Mouse (Mus musculus) hindbrain, embryonic 15.5 days (tissue): ENCODE measurements at regions not wholly inside any gene's neighbourhood (a gene's known extent, or its start where the extent isn't known, plus 50 kb on each side); places are given as distances from the start of the nearest gene placed in this dataset.

Experiments
- ATAC-seq: fragments of 200-750 bp; cut with Nextera tagmentation; 2 replicates; pipeline ENCODE4 v1.8.0; 2017; ENCODE audit warnings: low read depth, moderate number of reproducible peaks, moderate TSS enrichment; ENCODE audit not compliant: low FRiP score
- H3K27ac ChIP-seq: fragments of 300-500 bp; sonication (generic); replicated peaks from 2 replicates; pipeline ENCODE4 v1.5.1; 2015; ENCODE audit warnings: mild to moderate bottlenecking, inconsistent platforms
- H3K27me3 ChIP-seq: fragments of 300-500 bp; sonication (generic); 2 replicates; pipeline ENCODE4 v1.6.1; 2015; ENCODE audit warnings: control low read depth, inconsistent platforms
- H3K36me3 ChIP-seq: fragments of 300-500 bp; sonication (generic); 2 replicates; pipeline ENCODE4 v1.6.1; 2015; ENCODE audit warnings: control low read depth, inconsistent platforms
- H3K4me1 ChIP-seq: fragments of 300-500 bp; sonication (generic); replicated peaks from 2 replicates; pipeline ENCODE4 v1.6.1; 2015; ENCODE audit warnings: control low read depth, inconsistent platforms
- H3K4me2 ChIP-seq: fragments of 300-500 bp; sonication (generic); 2 replicates; pipeline ENCODE4 v1.6.1; 2015; ENCODE audit warnings: moderate library complexity, mild to moderate bottlenecking, inconsistent platforms
- H3K4me3 ChIP-seq: fragments of 300-500 bp; sonication (generic); 2 replicates; pipeline ENCODE4 v1.5.1; 2015; ENCODE audit warnings: mild to moderate bottlenecking, inconsistent platforms
- H3K9ac ChIP-seq: fragments of 300-500 bp; sonication (generic); 2 replicates; pipeline ENCODE4 v1.6.1; 2015; ENCODE audit warnings: inconsistent platforms
- H3K9me3 ChIP-seq: fragments of 300-500 bp; sonication (generic); 2 replicates; pipeline ENCODE4 v1.6.1; 2016; ENCODE audit warnings: control low read depth, inconsistent platforms
- WGBS: fragments of 180-500 bp; shearing (Covaris S2); methylation state at CpG from one replicate; pipeline ENCODE4 v1.1.7; 2015; 5-methylcytosine and 5-hydroxymethylcytosine counted together

DNA sequence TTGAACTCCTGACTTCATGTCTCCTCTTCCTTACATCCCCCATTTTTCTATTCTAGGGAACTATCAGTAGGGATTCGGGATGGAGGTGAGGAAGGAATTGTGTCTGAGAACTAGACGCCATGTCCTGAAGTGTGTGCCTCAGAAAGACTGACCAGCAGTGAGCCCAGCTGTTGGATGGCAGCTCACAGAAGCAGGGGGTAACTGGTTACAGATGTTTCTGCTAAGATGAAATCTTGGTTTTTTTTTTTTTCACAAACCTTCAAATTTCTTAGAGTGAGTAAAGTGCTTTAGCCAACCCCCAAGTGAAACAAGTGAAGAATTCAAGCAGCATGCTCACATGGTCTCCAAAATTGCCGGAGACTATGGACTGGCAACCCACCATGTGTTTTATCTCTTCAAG, 165.7 kb downstream of the Pmp22 start:
- no peak for ATAC-seq
- 88% methylated on average over 3 of the region's 3 CpGs for WGBS
- no peak overlapping the region for H3K9ac ChIP-seq
- no peaks in the 10 kb centered on the region for H3K36me3 ChIP-seq
- H3K27me3 ChIP-seq, result no peaks in the 10 kb centered on the region
- no peaks in the 10 kb centered on the region for H3K9me3 ChIP-seq
- H3K4me2 ChIP-seq, result no peak overlapping the region
- H3K4me3 ChIP-seq, result no peak overlapping the region
- no peaks in the 10 kb centered on the region; the same call in 1 of the 2 replicates for H3K4me1 ChIP-seq
- no peak overlapping the region for H3K27ac ChIP-seq

DNA sequence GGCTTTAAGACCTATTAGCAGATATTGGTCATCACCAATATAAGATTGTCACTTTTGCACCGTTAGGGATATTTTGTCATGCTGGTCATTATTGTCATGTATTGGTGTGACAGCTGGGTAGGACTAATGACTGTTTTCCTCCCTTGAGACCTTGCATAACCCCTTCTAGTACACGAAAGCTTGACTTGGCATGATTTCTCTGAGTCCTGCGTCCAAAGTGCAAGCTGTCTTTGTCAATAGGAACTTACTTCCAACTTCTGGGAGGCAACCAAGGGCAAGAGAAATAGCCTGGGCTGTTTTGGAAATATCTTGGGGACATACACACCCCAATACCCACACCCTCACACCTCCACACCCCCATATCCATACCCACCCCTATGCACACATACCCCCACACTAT, 167.7 kb downstream of the Pmp22 start:
- H3K4me1 ChIP-seq, result peaks cover 10% of the 10 kb centered on the region
- H3K27me3 ChIP-seq, result no peaks in the 10 kb centered on the region
- no peak overlapping the region for H3K9ac ChIP-seq
- H3K27ac ChIP-seq, result no peak overlapping the region
- no peak overlapping the region for H3K4me2 ChIP-seq
- no peak overlapping the region for H3K4me3 ChIP-seq
- no peaks in the 10 kb centered on the region for H3K36me3 ChIP-seq
- H3K9me3 ChIP-seq, result no peaks in the 10 kb centered on the region
- 71% methylated on average over 3 of the region's 3 CpGs for WGBS
- ATAC-seq, result no peak

DNA sequence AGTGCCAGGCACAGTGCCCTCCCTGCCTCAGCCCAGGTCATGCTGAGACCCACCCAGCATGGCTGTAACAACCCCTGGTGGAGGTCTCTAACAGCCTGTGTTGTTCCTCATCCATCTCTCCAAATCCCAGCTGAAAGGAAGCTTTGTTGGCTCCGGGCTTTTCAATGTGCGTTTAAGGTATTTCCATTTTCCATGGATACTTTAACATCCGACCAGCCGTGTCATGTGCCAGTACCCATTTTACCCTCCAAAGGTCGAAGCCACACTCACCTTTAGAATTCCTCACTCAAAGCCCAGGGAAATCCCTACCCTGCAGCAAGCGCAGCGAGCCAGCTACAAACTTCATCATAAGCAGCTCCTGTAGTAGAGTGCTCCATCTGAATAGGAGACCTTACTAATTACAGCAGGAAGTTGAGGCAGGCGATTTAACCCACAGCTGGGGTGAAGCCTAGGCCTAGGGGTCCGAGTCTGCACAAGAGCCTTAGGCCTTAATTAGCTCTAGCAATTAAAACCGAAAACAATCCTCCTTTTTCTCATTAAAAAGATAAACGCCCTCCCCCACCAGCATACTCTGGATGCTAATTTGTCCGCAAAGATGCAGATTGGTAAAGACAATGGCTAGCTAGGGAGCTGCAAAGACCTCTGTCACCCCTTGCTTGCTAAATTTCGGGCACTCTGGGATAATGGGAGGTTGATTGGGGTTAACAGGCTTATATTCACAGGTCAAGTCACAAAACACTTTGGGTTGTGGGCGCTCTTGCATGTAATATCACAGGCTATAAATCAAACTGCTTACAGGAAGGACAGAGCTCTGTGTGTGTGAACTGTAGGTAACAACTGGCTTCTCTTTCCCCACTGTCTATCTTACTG, 171.2 kb downstream of the Pmp22 start:
- H3K4me1 ChIP-seq, result peaks cover 10% of the 10 kb centered on the region
- peak; percentile 51; the same call in 1 of the 2 replicates for ATAC-seq
- H3K27ac ChIP-seq, result no peak overlapping the region
- H3K9me3 ChIP-seq, result no peaks in the 10 kb centered on the region
- no peak overlapping the region for H3K9ac ChIP-seq
- WGBS, result 15% methylated on average over 14 of the region's 14 CpGs
- no peak overlapping the region for H3K4me3 ChIP-seq
- no peaks in the 10 kb centered on the region for H3K27me3 ChIP-seq
- H3K36me3 ChIP-seq, result no peaks in the 10 kb centered on the region
- H3K4me2 ChIP-seq, result no peak overlapping the region

DNA sequence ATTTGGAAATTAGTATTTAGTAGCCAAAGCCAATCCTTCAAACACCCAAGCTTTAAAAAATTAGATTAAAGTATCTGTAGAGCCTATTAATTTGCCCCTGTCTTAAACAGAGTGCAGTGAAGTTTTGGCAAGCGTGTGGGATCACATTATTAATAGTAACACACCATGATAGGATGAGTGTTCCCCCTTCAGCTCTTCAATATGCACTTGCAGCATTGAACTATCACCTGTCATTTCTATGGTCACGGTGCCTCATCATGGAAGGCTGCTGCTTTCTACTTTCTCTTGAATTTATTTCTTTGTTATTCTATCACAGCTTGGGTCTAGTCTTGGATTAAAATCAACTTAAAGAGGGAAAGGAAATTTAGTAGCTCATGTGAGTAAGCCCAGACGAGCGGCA, 196.4 kb downstream of the Pmp22 start:
- Histone ChIP-seq H3K9me3 (no peaks in the 10 kb centered on the region), H3K9ac (no peak overlapping the region), H3K27me3 (no peaks in the 10 kb centered on the region), H3K4me1 (0 out of 2 replicates have a peak, but pooled peaks cover 3% of the 10 kb centered on the region), H3K36me3 (no peaks in the 10 kb centered on the region), H3K4me3 (no peak overlapping the region), H3K4me2 (no peak overlapping the region), H3K27ac (no peak overlapping the region)
- ATAC-seq, result no peak
- 83% methylated on average over 4 of the region's 4 CpGs for WGBS

DNA sequence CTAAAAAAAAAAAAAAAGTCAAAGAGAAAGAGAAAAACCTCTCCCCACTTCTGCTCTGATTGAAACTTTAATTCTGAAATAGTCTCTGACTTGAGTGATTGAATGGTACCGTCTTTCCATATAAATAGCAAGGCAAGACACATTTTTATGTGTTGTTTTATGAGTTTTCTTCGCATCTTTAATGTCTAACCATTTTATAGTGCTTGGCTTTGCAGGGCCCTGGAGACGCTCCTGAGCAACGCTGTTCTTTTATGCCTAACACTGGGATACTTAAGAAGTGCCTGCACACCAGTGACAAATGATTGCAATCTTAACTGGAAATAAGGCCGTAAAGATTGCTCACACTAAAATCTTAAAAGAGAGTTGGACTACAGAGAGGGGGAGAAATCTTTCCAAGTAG, 198.1 kb downstream of the Pmp22 start:
- H3K4me2 ChIP-seq, result no peak overlapping the region
- H3K9me3 ChIP-seq, result no peaks in the 10 kb centered on the region
- H3K9ac ChIP-seq, result no peak overlapping the region
- WGBS, result 55% methylated on average over 5 of the region's 5 CpGs
- ATAC-seq, result no peak
- no peak overlapping the region for H3K27ac ChIP-seq
- no peaks in the 10 kb centered on the region for H3K27me3 ChIP-seq
- no peak overlapping the region for H3K4me3 ChIP-seq
- H3K36me3 ChIP-seq, result no peaks in the 10 kb centered on the region
- 0 out of 2 replicates have a peak, but pooled peaks cover 3% of the 10 kb centered on the region for H3K4me1 ChIP-seq

DNA sequence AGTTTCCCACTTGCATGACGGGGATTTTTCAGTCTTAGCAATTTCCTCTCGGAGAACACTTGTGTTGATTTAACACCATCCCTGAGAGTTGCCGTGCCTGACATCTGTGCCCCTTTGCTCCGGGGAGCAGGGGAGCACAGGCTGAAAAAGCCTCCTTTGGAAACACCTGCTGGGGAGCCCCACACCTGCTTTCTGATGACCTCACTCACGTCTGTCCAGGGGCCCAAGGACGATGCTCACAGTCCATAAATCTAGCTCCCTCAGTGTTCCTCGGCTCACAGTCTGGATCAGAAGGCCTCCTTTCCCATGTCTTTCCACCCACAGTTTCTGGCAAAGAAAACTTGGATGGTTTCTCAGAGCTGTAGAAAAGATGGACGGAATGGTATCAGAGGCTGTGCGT, 208.7 kb downstream of the Pmp22 start:
- Histone ChIP-seq H3K27me3 (no peaks in the 10 kb centered on the region), H3K4me3 (no peak overlapping the region), H3K27ac (no peak overlapping the region), H3K4me2 (no peak overlapping the region), H3K36me3 (no peaks in the 10 kb centered on the region), H3K9ac (no peak overlapping the region), H3K9me3 (no peaks in the 10 kb centered on the region), H3K4me1 (no peaks in the 10 kb centered on the region)
- 79% methylated on average over 9 of the region's 9 CpGs for WGBS
- no peak for ATAC-seq

DNA sequence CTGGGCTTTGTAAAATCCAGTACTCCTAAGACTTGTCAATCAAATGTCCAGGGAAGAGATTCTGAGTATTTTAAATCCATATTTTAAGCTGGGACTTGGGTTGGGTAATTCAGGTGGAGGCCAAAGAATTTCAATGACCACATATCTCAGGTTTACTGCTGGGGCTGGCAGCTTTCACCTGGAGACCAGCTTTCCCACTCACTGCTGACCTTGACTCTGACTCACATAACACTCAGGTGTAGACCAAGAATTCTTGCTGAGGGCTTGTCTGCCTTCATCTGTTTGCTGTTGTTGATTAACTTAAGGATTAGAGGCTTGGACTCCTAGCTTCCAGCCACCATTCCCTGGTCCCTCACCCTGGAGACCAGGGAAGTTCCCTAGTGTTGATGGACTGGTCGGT, 209.5 kb downstream of the Pmp22 start:
- Histone ChIP-seq H3K36me3 (no peaks in the 10 kb centered on the region), H3K27ac (no peak overlapping the region), H3K9me3 (no peaks in the 10 kb centered on the region), H3K4me1 (no peaks in the 10 kb centered on the region), H3K9ac (no peak overlapping the region), H3K4me2 (no peak overlapping the region), H3K4me3 (no peak overlapping the region), H3K27me3 (no peaks in the 10 kb centered on the region)
- 100% methylated on average over 1 of the region's 1 CpGs for WGBS
- no peak for ATAC-seq

DNA sequence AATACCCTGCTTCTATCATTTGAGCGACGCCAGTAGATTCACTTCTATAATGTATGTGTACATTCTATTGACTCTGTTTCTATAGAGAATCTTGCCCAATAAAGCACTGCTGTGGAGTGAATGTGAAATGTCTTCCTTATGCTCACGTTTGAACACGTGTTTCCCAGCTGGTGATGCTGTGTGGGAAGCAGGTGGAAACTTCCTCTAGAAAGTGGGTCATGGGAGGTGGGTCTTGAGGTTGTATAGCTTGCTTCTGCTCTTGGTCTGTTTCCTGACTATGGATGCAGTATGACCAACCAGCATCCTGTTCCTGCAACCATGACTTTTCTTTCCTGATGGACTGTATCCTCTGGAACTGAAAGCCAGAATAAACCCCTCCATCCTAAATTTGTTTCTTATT, 216.9 kb downstream of the Pmp22 start:
- no peak overlapping the region for H3K4me2 ChIP-seq
- H3K36me3 ChIP-seq, result no peaks in the 10 kb centered on the region
- H3K27ac ChIP-seq, result no peak overlapping the region
- H3K9ac ChIP-seq, result no peak overlapping the region
- H3K4me3 ChIP-seq, result no peak overlapping the region
- 86% methylated on average over 4 of the region's 4 CpGs for WGBS
- H3K4me1 ChIP-seq, result peaks cover 5% of the 10 kb centered on the region; the same call in 1 of the 2 replicates
- H3K9me3 ChIP-seq, result no peaks in the 10 kb centered on the region
- H3K27me3 ChIP-seq, result no peaks in the 10 kb centered on the region
- ATAC-seq, result no peak

DNA sequence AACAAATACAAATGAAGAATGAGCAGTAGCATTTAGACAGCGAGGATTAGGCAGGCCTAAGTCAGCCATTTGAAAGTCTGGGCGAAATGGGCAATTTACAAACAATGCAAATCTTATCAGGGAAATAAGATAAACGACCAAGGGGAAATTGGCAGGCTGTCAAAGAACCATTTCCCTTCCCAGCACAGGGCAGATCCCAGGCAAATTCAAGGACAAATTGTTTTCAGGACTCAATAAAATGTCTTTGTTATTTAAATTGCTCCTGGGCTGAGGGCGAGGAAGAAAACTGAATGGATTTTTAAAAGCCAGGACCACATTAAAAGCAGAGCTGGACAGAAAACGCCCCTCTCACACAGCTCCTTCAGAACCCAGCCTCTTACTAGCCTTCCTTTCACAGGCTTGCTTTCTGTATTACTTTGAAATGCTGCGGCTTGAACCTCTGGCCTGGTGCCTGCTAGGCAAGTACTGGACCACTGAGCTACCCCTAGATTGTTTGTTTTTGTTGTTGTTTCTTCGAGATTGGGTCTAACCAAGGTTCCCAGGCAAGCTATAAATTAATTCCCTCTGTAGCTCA, 221.4 kb downstream of the Pmp22 start:
- no peak overlapping the region; the same call in 1 of the 2 replicates for H3K27ac ChIP-seq
- no peak overlapping the region for H3K4me3 ChIP-seq
- H3K36me3 ChIP-seq, result no peaks in the 10 kb centered on the region
- H3K4me2 ChIP-seq, result no peak overlapping the region
- 26% methylated on average over 7 of the region's 7 CpGs for WGBS
- no peaks in the 10 kb centered on the region for H3K9me3 ChIP-seq
- H3K4me1 ChIP-seq, result peaks cover 5% of the 10 kb centered on the region; the same call in 1 of the 2 replicates
- no peak for ATAC-seq
- no peak overlapping the region for H3K9ac ChIP-seq
- H3K27me3 ChIP-seq, result no peaks in the 10 kb centered on the region

DNA sequence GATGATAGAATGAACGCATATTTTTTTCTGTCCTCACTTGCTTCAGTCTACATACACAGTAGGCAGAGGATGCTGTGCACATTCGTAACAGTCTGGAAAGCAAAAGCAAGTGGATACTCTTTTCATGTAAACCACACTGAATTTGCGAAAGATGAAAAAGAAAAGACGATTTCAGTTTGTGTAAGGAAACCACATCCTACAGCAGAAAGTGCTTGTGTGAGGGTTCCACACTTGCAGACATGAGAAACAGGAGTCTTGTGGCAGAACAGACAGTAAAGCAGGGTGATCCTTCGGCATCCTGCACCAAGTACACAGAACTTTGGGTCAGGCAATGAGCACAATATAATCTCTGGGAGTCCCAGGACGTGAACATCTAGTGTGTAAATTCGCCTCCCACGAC, 223.2 kb downstream of the Pmp22 start:
- no peak overlapping the region for H3K27ac ChIP-seq
- ATAC-seq, result no peak
- H3K4me2 ChIP-seq, result no peak overlapping the region
- no peak overlapping the region for H3K4me3 ChIP-seq
- no peaks in the 10 kb centered on the region for H3K27me3 ChIP-seq
- no peaks in the 10 kb centered on the region for H3K9me3 ChIP-seq
- 90% methylated on average over 8 of the region's 8 CpGs for WGBS
- H3K4me1 ChIP-seq, result peaks cover 5% of the 10 kb centered on the region; the same call in 1 of the 2 replicates
- H3K36me3 ChIP-seq, result no peaks in the 10 kb centered on the region
- H3K9ac ChIP-seq, result no peak overlapping the region

DNA sequence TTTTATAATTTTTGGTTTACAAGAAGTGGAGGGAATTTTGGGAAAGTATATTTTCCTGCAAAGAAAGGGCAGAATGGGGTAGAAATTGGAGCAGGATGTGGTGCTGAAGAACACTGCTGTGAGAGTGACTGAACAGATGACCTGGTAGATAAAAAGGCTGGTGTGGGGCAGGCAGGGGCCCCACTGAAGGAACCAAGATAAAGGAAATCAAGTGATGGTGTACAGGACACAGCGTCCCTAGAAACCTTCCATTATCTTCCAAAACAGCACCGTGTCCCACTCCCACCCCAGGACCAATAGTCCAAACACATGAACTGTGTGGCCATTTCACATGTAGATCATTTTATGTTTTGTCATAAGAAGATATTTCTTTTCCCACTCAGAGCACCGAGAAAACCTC, 224.2 kb downstream of the Pmp22 start:
- 87% methylated on average over 3 of the region's 3 CpGs for WGBS
- ATAC-seq, result no peak
- H3K4me2 ChIP-seq, result no peak overlapping the region
- no peaks in the 10 kb centered on the region for H3K9me3 ChIP-seq
- H3K27ac ChIP-seq, result no peak overlapping the region
- no peak overlapping the region for H3K4me3 ChIP-seq
- no peak overlapping the region for H3K9ac ChIP-seq
- no peaks in the 10 kb centered on the region for H3K27me3 ChIP-seq
- no peaks in the 10 kb centered on the region for H3K36me3 ChIP-seq
- peaks cover 5% of the 10 kb centered on the region; the same call in 1 of the 2 replicates for H3K4me1 ChIP-seq

DNA sequence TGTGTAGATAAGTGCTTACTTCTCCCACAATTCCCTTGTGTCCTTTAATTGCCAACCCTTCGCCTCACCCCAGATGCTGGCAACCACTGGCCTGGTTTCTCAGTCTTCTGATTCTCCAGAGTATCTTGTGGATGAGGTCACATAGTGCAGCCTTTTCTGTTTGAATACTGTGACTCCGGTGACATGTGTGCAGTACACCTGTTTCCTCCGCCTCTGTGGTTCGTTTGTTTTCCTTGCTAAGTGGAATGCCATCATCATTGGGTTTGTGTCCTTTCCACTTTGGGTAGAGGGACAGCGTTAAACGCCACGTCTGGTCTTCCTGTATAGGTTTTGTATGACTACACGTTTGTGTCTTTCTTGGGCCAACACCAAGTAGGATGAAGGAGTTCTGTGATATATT, 224.9 kb downstream of the Pmp22 start:
- H3K4me2 ChIP-seq, result no peak overlapping the region
- WGBS, result 92% methylated on average over 8 of the region's 8 CpGs
- no peaks in the 10 kb centered on the region for H3K27me3 ChIP-seq
- ATAC-seq, result no peak
- no peaks in the 10 kb centered on the region for H3K36me3 ChIP-seq
- H3K4me1 ChIP-seq, result peaks cover 5% of the 10 kb centered on the region; the same call in 1 of the 2 replicates
- H3K27ac ChIP-seq, result no peak overlapping the region
- H3K9me3 ChIP-seq, result no peaks in the 10 kb centered on the region
- H3K4me3 ChIP-seq, result no peak overlapping the region
- H3K9ac ChIP-seq, result no peak overlapping the region
